Mouse (Mus musculus): ENCODE measurements around the gene B3gat3. TPM values are rescaled to one million over a fixed set of nuclear protein-coding genes. Genes with fewer than 3 reads are reported as not detected.
"Not testable (repeated sequence)": the region's sequence is repeated elsewhere in the genome, so short reads cannot be mapped to it uniquely, and the experiment has no call there.

Gene B3gat3
- 32.0 and 32.8 TPM in 2 replicates for polyA plus RNA-seq (2014; fragmentation: Nextera tagmentation; extraction: Ambion mirVana)

DNA sequence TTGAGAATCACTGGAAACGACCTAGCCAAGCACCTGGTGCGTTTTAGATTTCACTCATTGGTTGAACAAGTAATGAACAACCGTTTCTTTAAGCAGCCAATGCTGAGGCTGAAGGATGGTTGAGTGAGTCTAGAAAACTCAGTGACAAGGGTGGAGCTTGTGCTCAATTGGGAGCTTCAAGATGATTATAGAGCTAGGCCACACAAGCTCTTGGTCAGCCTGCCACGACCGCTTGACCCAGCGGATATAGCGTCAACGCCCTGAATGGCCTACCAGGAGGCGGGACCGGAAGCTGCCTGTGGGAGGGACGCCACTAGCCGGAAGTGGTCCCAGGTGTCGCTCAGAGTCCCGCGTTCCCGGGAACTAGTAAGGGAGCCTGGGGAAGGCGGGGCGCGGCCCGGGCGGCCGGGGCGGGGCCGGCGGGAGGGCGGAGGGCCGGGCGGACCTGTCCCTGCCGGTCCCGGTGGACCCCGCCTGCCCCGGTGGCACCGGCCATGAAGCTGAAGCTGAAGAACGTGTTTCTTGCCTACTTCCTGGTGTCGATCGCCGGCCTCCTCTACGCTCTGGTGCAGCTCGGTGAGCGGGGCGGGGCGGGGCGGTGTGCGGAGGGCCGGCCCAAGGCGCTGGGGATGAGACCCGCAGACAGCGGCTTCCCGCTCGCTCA, at the start of gene B3gat3:
Gene B3gat3 (plus strand): TSS at position 302 of the 664 bp plus-strand sequence.
- H3K36me3 ChIP-seq (replicated peaks; ENCODE audit: control insufficient read depth, insufficient read depth, low read depth, low read length): peaks cover 8% of the 10 kb centered on the region; the same call in 1 of the 2 replicates
- peak within 1 kb of the TSS; percentile 78 for H3K27ac ChIP-seq (replicated peaks; ENCODE audit: low read depth, low read length)
- peak; percentile 96 for ATAC-seq (replicated peaks; ENCODE audit: insufficient number of reproducible peaks, low FRiP score, low TSS enrichment, low read depth)
- peak within 1 kb of the TSS; percentile 81 for H3K9ac ChIP-seq (replicated peaks; ENCODE audit: low read length)
- H3K4me1 ChIP-seq (ENCODE audit: control insufficient read depth, insufficient read depth, low read length): no peaks in the 10 kb centered on the region
- WGBS: 3% methylated on average over 47 of the region's 50 CpGs
- DNase-seq (ENCODE audit: low spot score): peak; percentile 96
- H3K9me3 ChIP-seq (replicated peaks; ENCODE audit: control insufficient read depth, low read length): no peaks in the 10 kb centered on the region
- no peaks in the 10 kb centered on the region for H3K27me3 ChIP-seq (ENCODE audit: control insufficient read depth, insufficient read depth, low read length)
- H3K4me3 ChIP-seq (ENCODE audit: low read depth, low read length): peak within 1 kb of the TSS; percentile 76
- H3K4me2 ChIP-seq (ENCODE audit: low read depth, low read length): peak within 1 kb of the TSS; percentile 52

DNA sequence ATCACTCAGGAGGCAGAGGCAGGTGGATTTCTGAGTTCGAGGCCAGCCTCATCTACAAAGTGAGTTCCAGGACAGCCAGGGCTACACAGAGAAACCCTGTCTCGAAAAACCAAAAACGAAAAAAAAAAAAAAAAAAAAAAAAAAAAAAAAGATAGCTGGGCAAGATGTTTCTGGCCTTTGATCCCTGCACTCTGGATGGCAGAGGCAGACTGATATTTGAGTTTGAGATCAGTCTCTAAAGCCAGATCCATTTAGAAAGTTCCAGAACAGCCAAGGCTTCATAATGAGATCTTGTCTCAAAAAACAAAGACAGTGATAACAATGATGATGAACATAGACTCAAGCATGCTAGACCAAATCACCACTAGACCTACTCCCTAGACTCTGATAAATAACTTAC, 49.8 kb upstream of the B3gat3 start:
- not testable (repeated sequence) for H3K9me3 ChIP-seq (replicated peaks; ENCODE audit: control insufficient read depth, low read length); H3K36me3 ChIP-seq (replicated peaks; ENCODE audit: control insufficient read depth, insufficient read depth, low read depth, low read length); H3K27me3 ChIP-seq (ENCODE audit: control insufficient read depth, insufficient read depth, low read length); H3K4me2 ChIP-seq (ENCODE audit: low read depth, low read length); DNase-seq (ENCODE audit: low spot score); H3K4me3 ChIP-seq (ENCODE audit: low read depth, low read length); H3K4me1 ChIP-seq (ENCODE audit: control insufficient read depth, insufficient read depth, low read length); H3K9ac ChIP-seq (replicated peaks; ENCODE audit: low read length); H3K27ac ChIP-seq (replicated peaks; ENCODE audit: low read depth, low read length); ATAC-seq (replicated peaks; ENCODE audit: insufficient number of reproducible peaks, low FRiP score, low TSS enrichment, low read depth)
- 76% methylated on average over 3 of the region's 3 CpGs for WGBS

DNA sequence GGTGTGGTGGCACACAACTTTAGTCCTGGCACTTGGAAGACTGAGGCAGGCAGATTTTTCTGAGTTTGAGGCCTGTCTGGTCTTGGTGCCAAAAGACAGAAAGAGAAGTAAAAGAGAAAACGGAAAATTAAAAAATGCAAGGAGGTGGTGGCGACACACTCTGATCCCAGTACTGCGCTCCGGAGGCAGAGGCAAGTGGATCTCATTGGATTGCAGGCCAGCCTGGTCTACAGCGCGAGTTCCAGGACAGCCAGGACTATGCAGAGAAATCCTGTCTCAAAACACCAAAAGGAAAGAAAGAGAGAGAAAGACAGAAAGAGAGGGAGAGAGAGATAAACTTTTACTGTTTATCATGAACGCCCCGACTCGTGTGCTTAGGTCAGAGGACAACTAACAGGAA, 49.3 kb upstream of the B3gat3 start:
- Histone ChIP-seq H3K4me1 (ENCODE audit: control insufficient read depth, insufficient read depth, low read length) (no peaks in the 10 kb centered on the region), H3K4me3 (ENCODE audit: low read depth, low read length) (peak overlapping the region; percentile 90), H3K27ac (replicated peaks; ENCODE audit: low read depth, low read length) (no peak overlapping the region), H3K9me3 (replicated peaks; ENCODE audit: control insufficient read depth, low read length) (no peaks in the 10 kb centered on the region), H3K27me3 (ENCODE audit: control insufficient read depth, insufficient read depth, low read length) (no peaks in the 10 kb centered on the region), H3K9ac (replicated peaks; ENCODE audit: low read length) (peak overlapping the region; percentile 43), H3K4me2 (ENCODE audit: low read depth, low read length) (peak overlapping the region; percentile 21), H3K36me3 (replicated peaks; ENCODE audit: control insufficient read depth, insufficient read depth, low read depth, low read length) (peaks cover 10% of the 10 kb centered on the region)
- ATAC-seq (replicated peaks; ENCODE audit: insufficient number of reproducible peaks, low FRiP score, low TSS enrichment, low read depth): no peak; the same call in 1 of the 2 replicates
- DNase-seq (ENCODE audit: low spot score): no peak
- WGBS: 61% methylated on average over 9 of the region's 9 CpGs

DNA sequence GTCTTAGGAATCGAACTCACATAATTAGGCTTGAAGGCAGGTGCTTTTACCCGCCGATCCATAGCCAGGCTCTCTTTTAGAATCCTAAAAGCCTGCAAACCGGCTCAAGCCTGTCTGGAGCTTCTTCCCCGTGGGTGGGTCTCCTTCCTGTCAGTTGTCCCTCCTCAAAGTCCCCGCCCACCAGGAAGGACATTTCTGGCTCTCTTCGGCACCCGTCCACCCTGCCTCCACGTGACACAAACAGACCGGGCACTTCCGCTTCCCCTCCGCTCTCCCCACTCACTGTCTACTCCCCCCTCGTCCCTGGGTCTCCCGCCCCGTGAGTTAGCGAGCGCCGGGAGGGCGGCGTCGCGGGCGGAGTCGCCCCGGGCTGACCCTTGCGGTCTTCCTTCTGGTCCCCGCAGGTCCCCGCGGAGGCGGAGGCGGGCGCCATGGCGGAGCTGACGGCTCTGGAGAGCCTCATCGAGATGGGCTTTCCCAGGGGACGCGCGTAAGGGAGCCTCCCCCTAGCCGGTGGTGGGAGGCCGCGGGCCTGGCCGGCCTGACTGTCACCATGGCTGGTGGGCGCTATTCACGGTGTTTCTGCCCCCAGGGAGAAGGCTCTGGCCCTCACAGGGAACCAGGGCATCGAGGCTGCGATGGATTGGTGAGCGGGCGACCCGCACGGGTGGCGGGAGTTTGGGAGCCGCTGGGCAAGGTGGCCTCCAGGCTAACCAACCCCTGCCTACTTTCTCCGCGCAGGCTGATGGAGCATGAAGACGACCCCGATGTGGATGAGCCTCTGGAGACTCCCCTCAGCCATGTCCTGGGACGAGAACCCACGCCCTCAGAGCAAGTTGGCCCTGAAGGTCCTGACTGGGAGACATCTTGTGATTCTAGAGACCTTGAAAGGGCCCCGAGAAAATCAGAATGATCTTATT, 48.6 kb upstream of the B3gat3 start, which contains the start of gene Ubxn1:
Gene Ubxn1 (plus strand): TSS at position 230 of the 920 bp plus-strand sequence.
- WGBS: under 1% methylated on average over 57 of the region's 59 CpGs
- Histone ChIP-seq H3K4me1 (ENCODE audit: control insufficient read depth, insufficient read depth, low read length) (no peaks in the 10 kb centered on the region), H3K9me3 (replicated peaks; ENCODE audit: control insufficient read depth, low read length) (no peaks in the 10 kb centered on the region), H3K27ac (replicated peaks; ENCODE audit: low read depth, low read length) (peak within 1 kb of the TSS; percentile 23), H3K9ac (replicated peaks; ENCODE audit: low read length) (peak within 1 kb of the TSS; percentile 83), H3K36me3 (replicated peaks; ENCODE audit: control insufficient read depth, insufficient read depth, low read depth, low read length) (peaks cover 10% of the 10 kb centered on the region), H3K4me2 (ENCODE audit: low read depth, low read length) (peak within 1 kb of the TSS; percentile 73), H3K4me3 (ENCODE audit: low read depth, low read length) (peak within 1 kb of the TSS; percentile 90), H3K27me3 (ENCODE audit: control insufficient read depth, insufficient read depth, low read length) (no peaks in the 10 kb centered on the region)
- ATAC-seq (replicated peaks; ENCODE audit: insufficient number of reproducible peaks, low FRiP score, low TSS enrichment, low read depth) (peak; percentile 96), DNase-seq (ENCODE audit: low spot score) (peak; percentile 97)

DNA sequence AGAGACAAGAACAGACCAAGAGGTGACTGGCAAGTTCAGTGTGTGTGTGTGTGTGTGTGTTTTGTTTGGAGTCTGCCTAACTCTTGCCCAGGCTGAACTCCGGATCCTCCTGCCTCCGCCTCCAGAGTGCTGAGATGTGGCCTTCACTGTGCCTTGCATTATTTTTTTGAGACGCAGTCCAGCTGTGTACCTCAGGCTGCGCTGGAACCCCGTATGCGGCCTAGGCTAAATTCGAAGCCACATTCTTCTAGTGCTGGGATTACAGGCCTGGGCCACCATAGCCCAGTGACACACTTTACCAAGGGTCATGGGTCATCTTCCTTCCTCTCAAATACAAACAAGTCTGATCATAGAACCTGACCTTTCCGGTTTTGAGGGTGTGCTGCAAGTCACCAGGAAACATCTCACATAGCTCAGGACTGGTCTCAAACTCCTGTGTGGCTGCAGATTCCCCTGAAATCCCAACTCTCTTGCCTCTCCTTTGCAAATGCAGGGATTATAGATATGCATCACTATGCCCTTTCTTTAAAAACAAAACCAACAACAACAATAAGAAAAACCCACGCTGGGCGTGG, 47.8 kb upstream of the B3gat3 start:
- no peaks in the 10 kb centered on the region for H3K4me1 ChIP-seq (ENCODE audit: control insufficient read depth, insufficient read depth, low read length)

DNA sequence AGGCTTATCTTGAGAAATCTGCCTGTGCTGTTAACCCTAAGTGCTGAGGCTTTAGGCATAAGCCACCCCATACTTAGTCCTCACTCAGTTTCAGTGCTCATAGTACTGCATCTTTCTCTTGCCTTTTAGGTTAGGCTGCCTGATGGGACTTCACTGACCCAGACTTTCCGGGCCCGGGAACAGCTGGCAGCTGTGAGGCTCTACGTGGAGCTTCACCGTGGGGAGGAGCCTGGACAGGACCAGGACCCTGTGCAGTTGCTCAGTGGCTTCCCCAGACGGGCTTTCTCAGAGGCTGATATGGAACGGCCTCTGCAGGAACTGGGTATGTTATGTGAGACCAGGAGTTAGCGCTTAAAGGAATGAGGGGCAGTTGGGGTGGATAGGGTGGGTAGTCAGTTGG, 45.1 kb upstream of the B3gat3 start:
- ATAC-seq (replicated peaks; ENCODE audit: insufficient number of reproducible peaks, low FRiP score, low TSS enrichment, low read depth): no peak
- Histone ChIP-seq H3K4me2 (ENCODE audit: low read depth, low read length) (no peak overlapping the region), H3K36me3 (replicated peaks; ENCODE audit: control insufficient read depth, insufficient read depth, low read depth, low read length) (peaks cover 10% of the 10 kb centered on the region)

More for the DNA sequence above, 47.8 kb upstream of the B3gat3 start:
- Histone ChIP-seq H3K4me2 (ENCODE audit: low read depth, low read length) (peak overlapping the region; percentile 73), H3K9ac (replicated peaks; ENCODE audit: low read length) (peak overlapping the region; percentile 83), H3K36me3 (replicated peaks; ENCODE audit: control insufficient read depth, insufficient read depth, low read depth, low read length) (peaks cover 10% of the 10 kb centered on the region), H3K9me3 (replicated peaks; ENCODE audit: control insufficient read depth, low read length) (no peaks in the 10 kb centered on the region), H3K4me3 (ENCODE audit: low read depth, low read length) (peak overlapping the region; percentile 90), H3K27ac (replicated peaks; ENCODE audit: low read depth, low read length) (no peak overlapping the region), H3K27me3 (ENCODE audit: control insufficient read depth, insufficient read depth, low read length) (no peaks in the 10 kb centered on the region)
- DNase-seq (ENCODE audit: low spot score) (no peak), ATAC-seq (replicated peaks; ENCODE audit: insufficient number of reproducible peaks, low FRiP score, low TSS enrichment, low read depth) (no peak)
- WGBS: 74% methylated on average over 10 of the region's 10 CpGs

DNA sequence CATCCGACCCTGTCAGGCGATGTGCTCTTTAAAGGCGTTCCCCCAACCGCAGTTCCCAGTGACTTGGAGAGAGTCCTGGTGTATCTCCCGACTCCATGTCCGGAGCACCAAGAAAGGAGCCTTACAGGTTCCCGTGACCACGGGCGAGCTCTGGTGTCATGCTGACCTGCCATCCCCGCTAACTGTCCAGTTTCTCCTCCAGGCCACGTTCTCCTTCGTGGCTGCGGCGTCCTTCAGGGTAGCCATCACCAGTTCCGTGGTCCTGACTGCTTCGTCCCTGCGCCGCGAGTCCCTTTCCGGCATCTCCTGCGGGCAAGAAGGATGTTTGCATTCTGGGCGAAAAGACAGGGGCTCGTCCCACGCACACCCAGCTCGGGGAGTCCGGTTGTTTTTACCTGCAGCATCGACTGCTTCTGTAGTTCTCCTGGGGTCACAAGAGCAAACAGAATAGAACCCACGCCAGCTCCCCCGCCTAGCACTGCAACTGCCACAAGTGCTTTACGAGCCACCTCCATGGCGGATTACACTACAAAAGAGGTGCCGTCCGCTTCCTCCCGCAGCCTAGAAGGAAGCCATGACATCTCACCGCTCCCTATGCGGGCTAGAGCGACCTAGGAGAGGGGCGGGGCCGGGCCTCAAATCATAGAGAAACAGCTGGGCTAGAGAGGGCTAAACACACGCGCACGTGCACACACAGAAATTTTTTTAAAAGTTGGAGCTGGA, 39.7 kb upstream of the B3gat3 start, which contains the start of gene Uqcc3:
Gene Uqcc3 (minus strand): TSS at position 613 of the 723 bp plus-strand sequence.
- ATAC-seq (replicated peaks; ENCODE audit: insufficient number of reproducible peaks, low FRiP score, low TSS enrichment, low read depth): peak; percentile 98
- peak within 1 kb of the TSS; percentile 82 for H3K4me3 ChIP-seq (ENCODE audit: low read depth, low read length)

More for the DNA sequence above, 45.1 kb upstream of the B3gat3 start:
- H3K9me3 ChIP-seq (replicated peaks; ENCODE audit: control insufficient read depth, low read length): no peaks in the 10 kb centered on the region
- 93% methylated on average over 7 of the region's 7 CpGs for WGBS
- H3K4me3 ChIP-seq (ENCODE audit: low read depth, low read length): no peak overlapping the region
- H3K4me1 ChIP-seq (ENCODE audit: control insufficient read depth, insufficient read depth, low read length): no peaks in the 10 kb centered on the region
- DNase-seq (ENCODE audit: low spot score): no peak
- H3K27ac ChIP-seq (replicated peaks; ENCODE audit: low read depth, low read length): no peak overlapping the region
- H3K9ac ChIP-seq (replicated peaks; ENCODE audit: low read length): no peak overlapping the region
- H3K27me3 ChIP-seq (ENCODE audit: control insufficient read depth, insufficient read depth, low read length): no peaks in the 10 kb centered on the region

More for the DNA sequence above, 39.7 kb upstream of the B3gat3 start, which contains the start of gene Uqcc3:
- peak within 1 kb of the TSS; percentile 52 for H3K27ac ChIP-seq (replicated peaks; ENCODE audit: low read depth, low read length)
- no peaks in the 10 kb centered on the region for H3K4me1 ChIP-seq (ENCODE audit: control insufficient read depth, insufficient read depth, low read length)
- WGBS: under 1% methylated on average over 42 of the region's 42 CpGs
- peaks cover under 1% of the 10 kb centered on the region for H3K36me3 ChIP-seq (replicated peaks; ENCODE audit: control insufficient read depth, insufficient read depth, low read depth, low read length)
- no peaks in the 10 kb centered on the region for H3K27me3 ChIP-seq (ENCODE audit: control insufficient read depth, insufficient read depth, low read length)
- no peaks in the 10 kb centered on the region for H3K9me3 ChIP-seq (replicated peaks; ENCODE audit: control insufficient read depth, low read length)
- peak; percentile 92 for DNase-seq (ENCODE audit: low spot score)
- peak within 1 kb of the TSS; percentile 81 for H3K4me2 ChIP-seq (ENCODE audit: low read depth, low read length)
- peak within 1 kb of the TSS; percentile 91 for H3K9ac ChIP-seq (replicated peaks; ENCODE audit: low read length)

Data from embryonic facial prominence, embryonic 11.5 days (tissue).